Mouse (Mus musculus) olfactory bulb, adult 2 months (tissue): Measurements from ENCODE around the gene Dsel. TPM values are rescaled to one million over a fixed set of nuclear protein-coding genes. Genes with fewer than 3 reads are reported as not detected.

Experiments used
- H3K27ac ChIP-seq: fragments of 200-500 bp; 2 replicates; pipeline ENCODE4 v1.5.1; 2012; ENCODE audit warnings: low read depth, low read length; ENCODE audit not compliant: insufficient read depth
- H3K4me1 ChIP-seq: fragments of 200-500 bp; 2 replicates; pipeline ENCODE4 v1.6.1; 2012; ENCODE audit warnings: low read length; ENCODE audit not compliant: control insufficient read depth, insufficient read depth
- H3K4me3 ChIP-seq: fragments of 200-500 bp; 2 replicates; pipeline ENCODE4 v1.5.1; 2012; ENCODE audit warnings: mild to moderate bottlenecking, low read depth, low read length, moderate library complexity; ENCODE audit not compliant: insufficient read depth
- CTCF ChIP-seq: fragments of 200-500 bp; IDR thresholded peaks from 2 replicates; pipeline ENCODE4 v1.5.1; 2012; ENCODE audit warnings: low read depth, mild to moderate bottlenecking, low read length, moderate library complexity; ENCODE audit not compliant: insufficient read depth
- POLR2A ChIP-seq: fragments of 200-500 bp; IDR thresholded peaks from 2 replicates; pipeline ENCODE4 v1.6.1; 2012; ENCODE audit warnings: mild to moderate bottlenecking, low read depth, low read length, moderate library complexity; ENCODE audit not compliant: insufficient read depth
- WGBS: fragments of 180-500 bp; shearing (Covaris S2); methylation state at CpG from one replicate; pipeline ENCODE4 v1.1.7; 2018; 5-methylcytosine and 5-hydroxymethylcytosine counted together
- polyA plus RNA-seq: library from polyadenylated mRNA; stranded (reverse); fragments of >200 nt; gene quantifications from 2 replicates; pipeline ENCODE4 v1.2.4, GENCODE M21; 2012; ENCODE audit warnings: low replicate concordance; ENCODE audit not compliant: missing spikeins, insufficient read depth, insufficient read length

Dsel gene
- polyA plus RNA-seq: not detected in 2 replicates

GRCm38 (mm10) chr1:111864779-111865165 is at the start of gene Dsel:
TSS of gene Dsel (minus strand) at chr1:111864918.
- Histone ChIP-seq H3K27ac (no peak within 1 kb of the TSS), H3K4me3 (peak within 1 kb of the TSS; percentile 60), H3K4me1 (no peaks in the 10 kb centered on the region)
- TF ChIP-seq POLR2A (no peak), CTCF (no peak)
- under 1% methylated on average over 33 of the region's 33 CpGs for WGBS

GRCm38 (mm10) chr1:111911424-111911823 is 46.7 kb upstream of the Dsel start:
- no peak overlapping the region for H3K27ac ChIP-seq
- WGBS: 40% methylated on average over 1 of the region's 1 CpGs
- H3K4me3 ChIP-seq: no peak overlapping the region
- TF ChIP-seq CTCF (no peak), POLR2A (no peak)
- no peaks in the 10 kb centered on the region for H3K4me1 ChIP-seq

GRCm38 (mm10) chr1:111883336-111883735 is 18.6 kb upstream of the Dsel start:
- TF ChIP-seq POLR2A (no peak), CTCF (no peak)
- 86% methylated on average over 3 of the region's 3 CpGs for WGBS
- Histone ChIP-seq H3K4me1 (no peaks in the 10 kb centered on the region), H3K27ac (no peak overlapping the region), H3K4me3 (no peak overlapping the region)

- TF ChIP-seq POLR2A (no peak), CTCF (no peak)
- Histone ChIP-seq H3K4me1 (no peaks in the 10 kb centered on the region), H3K4me3 (no peak overlapping the region), H3K27ac (no peak overlapping the region)
These were observed 11.1 kb upstream of the Dsel start for GRCm38 (mm10) chr1:111875784-111876183.

- TF ChIP-seq CTCF: no peak
- TF ChIP-seq POLR2A: no peak
- Histone ChIP-seq H3K4me3 (no peak overlapping the region), H3K27ac (no peak overlapping the region), H3K4me1 (no peaks in the 10 kb centered on the region)
These were observed 8.5 kb upstream of the Dsel start for GRCm38 (mm10) chr1:111873196-111873595.

- Histone ChIP-seq H3K27ac (no peak overlapping the region), H3K4me3 (no peak overlapping the region), H3K4me1 (no peaks in the 10 kb centered on the region)
- TF ChIP-seq POLR2A (no peak), CTCF (no peak)
- WGBS: 26% methylated on average over 2 of the region's 2 CpGs
These were observed 749 bp upstream of the Dsel start for GRCm38 (mm10) chr1:111865467-111865866.

GRCm38 (mm10) chr1:111864063-111864778 is 497 bp downstream of the Dsel start:
- TF ChIP-seq POLR2A (no peak), CTCF (peak; percentile 76)
- H3K27ac ChIP-seq: no peak overlapping the region
- peak overlapping the region; percentile 60 for H3K4me3 ChIP-seq
- no peaks in the 10 kb centered on the region for H3K4me1 ChIP-seq
- under 1% methylated on average over 41 of the region's 41 CpGs for WGBS

- Histone ChIP-seq H3K4me3 (no peak overlapping the region), H3K27ac (no peak overlapping the region), H3K4me1 (no peaks in the 10 kb centered on the region)
- WGBS: 73% methylated on average over 1 of the region's 1 CpGs
- no peak for TF ChIP-seq POLR2A
- TF ChIP-seq CTCF: no peak
These were observed 6.9 kb downstream of the Dsel start for GRCm38 (mm10) chr1:111857852-111858251.

- H3K4me3 ChIP-seq: no peak overlapping the region
- H3K4me1 ChIP-seq: no peaks in the 10 kb centered on the region
- TF ChIP-seq CTCF (no peak), POLR2A (no peak)
- 93% methylated on average over 8 of the region's 8 CpGs for WGBS
- no peak overlapping the region for H3K27ac ChIP-seq
These were observed 12.3 kb downstream of the Dsel start for GRCm38 (mm10) chr1:111852439-111852838.
